Mouse (Mus musculus): ENCODE measurements at regions not wholly inside any gene's neighbourhood (a gene's known extent, or its start where the extent isn't known, plus 50 kb on each side); places are given as distances from the start of the nearest gene placed in this dataset.

GRCm38 (mm10) chr17:63802846-63803245 lies 60.0 kb upstream of the Fer start:
- Histone ChIP-seq H3K27me3 (ENCODE audit: control insufficient read depth, insufficient read depth, low read length) (no peaks in the 10 kb centered on the region), H3K9me3 (ENCODE audit: control insufficient read depth, low read length) (no peaks in the 10 kb centered on the region), H3K4me1 (ENCODE audit: control insufficient read depth, insufficient read depth, low read length) (no peaks in the 10 kb centered on the region), H3K36me3 (ENCODE audit: control insufficient read depth, insufficient read depth, low read length) (no peaks in the 10 kb centered on the region), H3K9ac (ENCODE audit: low read length) (no peak overlapping the region), H3K27ac (ENCODE audit: low read depth, low read length) (no peak overlapping the region), H3K4me3 (ENCODE audit: low read depth, low read length) (no peak overlapping the region), H3K4me2 (no peak overlapping the region)
- ATAC-seq (ENCODE audit: low FRiP score) = no peak
- DNase-seq (ENCODE audit: low spot score, missing footprints) = no peak
- 85% methylated on average over 5 of the region's 5 CpGs for WGBS

- Histone ChIP-seq H3K4me2 (no peak overlapping the region), H3K9ac (ENCODE audit: low read length) (no peak overlapping the region), H3K27me3 (ENCODE audit: control insufficient read depth, insufficient read depth, low read length) (no peaks in the 10 kb centered on the region), H3K9me3 (ENCODE audit: control insufficient read depth, low read length) (no peaks in the 10 kb centered on the region), H3K27ac (ENCODE audit: low read depth, low read length) (no peak overlapping the region), H3K4me1 (ENCODE audit: control insufficient read depth, insufficient read depth, low read length) (no peaks in the 10 kb centered on the region), H3K4me3 (ENCODE audit: low read depth, low read length) (no peak overlapping the region), H3K36me3 (ENCODE audit: control insufficient read depth, insufficient read depth, low read length) (no peaks in the 10 kb centered on the region)
- DNase-seq (ENCODE audit: low spot score, missing footprints) (peak; percentile 97), ATAC-seq (ENCODE audit: low FRiP score) (no peak)
- 29% methylated on average over 11 of the region's 11 CpGs for WGBS
These were observed 59.3 kb upstream of the Fer start for GRCm38 (mm10) chr17:63803599-63803998.

- Histone ChIP-seq H3K4me1 (ENCODE audit: control insufficient read depth, insufficient read depth, low read length) (peaks cover 4% of the 10 kb centered on the region; the same call in 1 of the 2 replicates), H3K27me3 (ENCODE audit: control insufficient read depth, insufficient read depth, low read length) (no peaks in the 10 kb centered on the region), H3K9ac (ENCODE audit: low read length) (no peak overlapping the region), H3K9me3 (ENCODE audit: control insufficient read depth, low read length) (no peaks in the 10 kb centered on the region), H3K4me3 (ENCODE audit: low read depth, low read length) (no peak overlapping the region), H3K4me2 (no peak overlapping the region), H3K36me3 (ENCODE audit: control insufficient read depth, insufficient read depth, low read length) (no peaks in the 10 kb centered on the region), H3K27ac (ENCODE audit: low read depth, low read length) (no peak overlapping the region)
- DNase-seq (ENCODE audit: low spot score, missing footprints) (no peak), ATAC-seq (ENCODE audit: low FRiP score) (no peak)
- 96% methylated on average over 4 of the region's 4 CpGs for WGBS
These were observed 58.4 kb upstream of the Fer start for GRCm38 (mm10) chr17:63804416-63804815.

DNA sequence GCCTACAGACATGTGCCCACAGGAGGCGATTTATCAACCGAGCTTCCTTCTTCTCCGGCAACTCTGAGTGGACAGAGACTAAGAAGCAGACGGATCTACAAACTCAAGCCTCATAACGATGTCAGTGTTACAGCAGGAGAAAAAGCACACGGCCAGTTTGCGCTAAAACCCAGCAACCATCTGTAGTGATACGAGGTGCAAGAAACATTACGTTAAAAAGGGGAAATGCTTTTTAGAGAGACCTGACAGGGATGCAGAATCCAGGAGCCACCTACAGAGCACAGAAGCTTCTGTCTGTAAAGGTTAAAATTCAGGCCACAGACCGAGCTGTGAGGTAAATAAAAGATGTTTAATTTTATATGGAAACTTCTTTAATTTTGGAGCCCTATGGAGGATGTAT lies 56.5 kb upstream of the Fer start:
- Histone ChIP-seq H3K36me3 (ENCODE audit: control insufficient read depth, insufficient read depth, low read length) (no peaks in the 10 kb centered on the region), H3K4me1 (ENCODE audit: control insufficient read depth, insufficient read depth, low read length) (peaks cover 4% of the 10 kb centered on the region; the same call in 1 of the 2 replicates), H3K9me3 (ENCODE audit: control insufficient read depth, low read length) (no peaks in the 10 kb centered on the region), H3K27me3 (ENCODE audit: control insufficient read depth, insufficient read depth, low read length) (no peaks in the 10 kb centered on the region), H3K4me3 (ENCODE audit: low read depth, low read length) (no peak overlapping the region), H3K9ac (ENCODE audit: low read length) (no peak overlapping the region), H3K4me2 (no peak overlapping the region), H3K27ac (ENCODE audit: low read depth, low read length) (no peak overlapping the region)
- ATAC-seq (ENCODE audit: low FRiP score) (no peak), DNase-seq (ENCODE audit: low spot score, missing footprints) (no peak)
- WGBS = 95% methylated on average over 10 of the region's 10 CpGs

- Histone ChIP-seq H3K27ac (ENCODE audit: low read depth, low read length) (no peak overlapping the region), H3K27me3 (ENCODE audit: control insufficient read depth, insufficient read depth, low read length) (no peaks in the 10 kb centered on the region), H3K4me2 (no peak overlapping the region), H3K36me3 (ENCODE audit: control insufficient read depth, insufficient read depth, low read length) (no peaks in the 10 kb centered on the region), H3K4me1 (ENCODE audit: control insufficient read depth, insufficient read depth, low read length) (peaks cover 4% of the 10 kb centered on the region; the same call in 1 of the 2 replicates), H3K9me3 (ENCODE audit: control insufficient read depth, low read length) (no peaks in the 10 kb centered on the region), H3K4me3 (ENCODE audit: low read depth, low read length) (no peak overlapping the region), H3K9ac (ENCODE audit: low read length) (no peak overlapping the region)
- 54% methylated on average over 9 of the region's 9 CpGs for WGBS
- DNase-seq (ENCODE audit: low spot score, missing footprints) (peak; percentile 85), ATAC-seq (ENCODE audit: low FRiP score) (peak; percentile 86)
These were observed 55.2 kb upstream of the Fer start for GRCm38 (mm10) chr17:63807590-63808228.

GRCm38 (mm10) chr17:63808756-63809155 lies 54.1 kb upstream of the Fer start:
- no peak overlapping the region for H3K4me3 ChIP-seq (ENCODE audit: low read depth, low read length)
- H3K9ac ChIP-seq (ENCODE audit: low read length) = no peak overlapping the region
- no peak overlapping the region for H3K4me2 ChIP-seq
- H3K9me3 ChIP-seq (ENCODE audit: control insufficient read depth, low read length) = no peaks in the 10 kb centered on the region
- 41% methylated on average over 6 of the region's 6 CpGs for WGBS
- ATAC-seq (ENCODE audit: low FRiP score) = peak; percentile 34; the same call in 1 of the 2 replicates
- H3K27ac ChIP-seq (ENCODE audit: low read depth, low read length) = no peak overlapping the region; the same call in 1 of the 2 replicates
- no peak for DNase-seq (ENCODE audit: low spot score, missing footprints)
- H3K4me1 ChIP-seq (ENCODE audit: control insufficient read depth, insufficient read depth, low read length) = peaks cover 4% of the 10 kb centered on the region; the same call in 1 of the 2 replicates
- no peaks in the 10 kb centered on the region for H3K36me3 ChIP-seq (ENCODE audit: control insufficient read depth, insufficient read depth, low read length)
- no peaks in the 10 kb centered on the region for H3K27me3 ChIP-seq (ENCODE audit: control insufficient read depth, insufficient read depth, low read length)

GRCm38 (mm10) chr17:63811246-63811785 lies 51.5 kb upstream of the Fer start:
- Histone ChIP-seq H3K27ac (ENCODE audit: low read depth, low read length) (no peak overlapping the region), H3K9me3 (ENCODE audit: control insufficient read depth, low read length) (no peaks in the 10 kb centered on the region), H3K27me3 (ENCODE audit: control insufficient read depth, insufficient read depth, low read length) (no peaks in the 10 kb centered on the region), H3K4me1 (ENCODE audit: control insufficient read depth, insufficient read depth, low read length) (peaks cover 4% of the 10 kb centered on the region; the same call in 1 of the 2 replicates), H3K9ac (ENCODE audit: low read length) (no peak overlapping the region), H3K36me3 (ENCODE audit: control insufficient read depth, insufficient read depth, low read length) (no peaks in the 10 kb centered on the region), H3K4me2 (no peak overlapping the region), H3K4me3 (ENCODE audit: low read depth, low read length) (no peak overlapping the region)
- 55% methylated on average over 9 of the region's 9 CpGs for WGBS
- ATAC-seq (ENCODE audit: low FRiP score) (no peak), DNase-seq (ENCODE audit: low spot score, missing footprints) (no peak)

- ATAC-seq (ENCODE audit: low FRiP score) (no peak), DNase-seq (ENCODE audit: low spot score, missing footprints) (no peak)
- peaks cover 4% of the 10 kb centered on the region; the same call in 1 of the 2 replicates for H3K4me1 ChIP-seq (ENCODE audit: control insufficient read depth, insufficient read depth, low read length)
- no peaks in the 10 kb centered on the region for H3K27me3 ChIP-seq (ENCODE audit: control insufficient read depth, insufficient read depth, low read length)
- H3K27ac ChIP-seq (ENCODE audit: low read depth, low read length) = no peak overlapping the region
- WGBS = 86% methylated on average over 3 of the region's 3 CpGs
- H3K4me3 ChIP-seq (ENCODE audit: low read depth, low read length) = no peak overlapping the region
- no peak overlapping the region for H3K4me2 ChIP-seq
- no peaks in the 10 kb centered on the region for H3K9me3 ChIP-seq (ENCODE audit: control insufficient read depth, low read length)
- no peaks in the 10 kb centered on the region for H3K36me3 ChIP-seq (ENCODE audit: control insufficient read depth, insufficient read depth, low read length)
- H3K9ac ChIP-seq (ENCODE audit: low read length) = no peak overlapping the region
These were observed 50.3 kb upstream of the Fer start for GRCm38 (mm10) chr17:63812586-63812985.
